Mouse (Mus musculus): ENCODE results near the gene Arhgap18.

The Arhgap18 gene

GRCm38 (mm10) chr10:26752929-26753567, at the start of gene Arhgap18:
Gene Arhgap18, plus strand, starts transcription at chr10:26753421.
- DNase-seq (ENCODE audit: extremely low read depth, insufficient read length, low spot score): peak; percentile 47

GRCm38 (mm10) chr10:26710458-26711011, 42.7 kb upstream of the Arhgap18 start:
- DNase-seq (ENCODE audit: extremely low read depth, insufficient read length, low spot score): no peak

GRCm38 (mm10) chr10:26711068-26711467, 42.2 kb upstream of the Arhgap18 start:
- DNase-seq (ENCODE audit: extremely low read depth, insufficient read length, low spot score): no peak

- no peak for DNase-seq (ENCODE audit: extremely low read depth, insufficient read length, low spot score)
These were observed 39.2 kb upstream of the Arhgap18 start for GRCm38 (mm10) chr10:26713986-26714385.

- DNase-seq (ENCODE audit: extremely low read depth, insufficient read length, low spot score): no peak
These were observed 28.5 kb upstream of the Arhgap18 start for GRCm38 (mm10) chr10:26724704-26725103.

GRCm38 (mm10) chr10:26725255-26725654, 28.0 kb upstream of the Arhgap18 start:
- DNase-seq (ENCODE audit: extremely low read depth, insufficient read length, low spot score): no peak

- no peak for DNase-seq (ENCODE audit: extremely low read depth, insufficient read length, low spot score)
These were observed 2.4 kb upstream of the Arhgap18 start for GRCm38 (mm10) chr10:26750827-26751226.

- no peak for DNase-seq (ENCODE audit: extremely low read depth, insufficient read length, low spot score)
These were observed 925 bp upstream of the Arhgap18 start for GRCm38 (mm10) chr10:26752064-26752928.

- DNase-seq (ENCODE audit: extremely low read depth, insufficient read length, low spot score): no peak
These were observed 785 bp downstream of the Arhgap18 start for GRCm38 (mm10) chr10:26754006-26754405.

- DNase-seq (ENCODE audit: extremely low read depth, insufficient read length, low spot score): no peak
These were observed 4.0 kb downstream of the Arhgap18 start for GRCm38 (mm10) chr10:26757231-26757630.

- DNase-seq (ENCODE audit: extremely low read depth, insufficient read length, low spot score): no peak
These were observed 6.2 kb downstream of the Arhgap18 start for GRCm38 (mm10) chr10:26759469-26759868.

- no peak for DNase-seq (ENCODE audit: extremely low read depth, insufficient read length, low spot score)
These were observed 7.9 kb downstream of the Arhgap18 start for GRCm38 (mm10) chr10:26761103-26761502.

GRCm38 (mm10) chr10:26761991-26762903, 9.0 kb downstream of the Arhgap18 start:
- DNase-seq (ENCODE audit: extremely low read depth, insufficient read length, low spot score): no peak

- DNase-seq (ENCODE audit: extremely low read depth, insufficient read length, low spot score): no peak
These were observed 14.0 kb downstream of the Arhgap18 start for GRCm38 (mm10) chr10:26767196-26767595.

- no peak for DNase-seq (ENCODE audit: extremely low read depth, insufficient read length, low spot score)
These were observed 15.7 kb downstream of the Arhgap18 start for GRCm38 (mm10) chr10:26768943-26769342.

- no peak for DNase-seq (ENCODE audit: extremely low read depth, insufficient read length, low spot score)
These were observed 16.8 kb downstream of the Arhgap18 start for GRCm38 (mm10) chr10:26770035-26770434.

- DNase-seq (ENCODE audit: extremely low read depth, insufficient read length, low spot score): peak; percentile 92
These were observed 18.9 kb downstream of the Arhgap18 start for GRCm38 (mm10) chr10:26771938-26772623.

GRCm38 (mm10) chr10:26772624-26773540, 19.7 kb downstream of the Arhgap18 start:
- peak; percentile 78 for DNase-seq (ENCODE audit: extremely low read depth, insufficient read length, low spot score)

GRCm38 (mm10) chr10:26773541-26773940, 20.3 kb downstream of the Arhgap18 start:
- no peak for DNase-seq (ENCODE audit: extremely low read depth, insufficient read length, low spot score)
